Mouse (Mus musculus) thymus, adult 2 months (tissue): ENCODE measurements around the gene Gmcl1. TPM values are rescaled to one million over a fixed set of nuclear protein-coding genes. Genes with fewer than 3 reads are reported as not detected.

Experiments
- DNase-seq: peaks from one replicate; pipeline ENCODE4 v3.0.0; 2021
- H3K27ac ChIP-seq: fragments of 200-500 bp; 2 replicates; pipeline ENCODE4 v1.5.1; 2012; ENCODE audit warnings: low read length, control low read depth; ENCODE audit not compliant: control insufficient read depth, insufficient read depth
- H3K27me3 ChIP-seq: fragments of 200-500 bp; 2 replicates; pipeline ENCODE4 v1.6.1; 2012; ENCODE audit warnings: mild to moderate bottlenecking, low read length, moderate library complexity, mixed read lengths; ENCODE audit not compliant: control insufficient read depth, insufficient read depth
- H3K36me3 ChIP-seq: fragments of 200-500 bp; 2 replicates; pipeline ENCODE4 v1.6.1; 2012; ENCODE audit warnings: mild to moderate bottlenecking, low read length, moderate library complexity; ENCODE audit not compliant: control insufficient read depth, insufficient read depth
- H3K4me1 ChIP-seq: fragments of 200-500 bp; replicated peaks from 2 replicates; pipeline ENCODE4 v1.6.1; 2012; ENCODE audit warnings: low read length; ENCODE audit not compliant: control insufficient read depth, insufficient read depth
- H3K4me3 ChIP-seq: fragments of 200-500 bp; 2 replicates; pipeline ENCODE4 v1.5.1; 2012; ENCODE audit warnings: mild to moderate bottlenecking, low read length, control low read depth, moderate library complexity; ENCODE audit not compliant: control insufficient read depth, insufficient read depth
- CTCF ChIP-seq: fragments of 200-500 bp; IDR thresholded peaks from 2 replicates; pipeline ENCODE4 v1.5.1; 2012; ENCODE audit warnings: mild to moderate bottlenecking, control low read depth, low read length, moderate library complexity, borderline replicate concordance; ENCODE audit not compliant: control insufficient read depth, poor library complexity, insufficient read depth; ENCODE audit errors: extremely low read depth
- POLR2A ChIP-seq: fragments of 200-500 bp; IDR thresholded peaks from 2 replicates; pipeline ENCODE4 v1.6.1; 2012; ENCODE audit warnings: mild to moderate bottlenecking, low read length, control low read depth, moderate library complexity; ENCODE audit not compliant: control insufficient read depth, poor library complexity, insufficient read depth; ENCODE audit errors: extremely low read depth
- WGBS: fragments of 180-500 bp; shearing (Covaris S2); methylation state at CpG from one replicate; pipeline ENCODE4 v1.1.7; 2018; 5-methylcytosine and 5-hydroxymethylcytosine counted together
- polyA plus RNA-seq: library from polyadenylated mRNA; depleted of rRNA; stranded (reverse); fragments of >200 nt; gene quantifications from 2 replicates; pipeline ENCODE4 v1.2.3, GENCODE M21; 2012

Gene Gmcl1
- polyA plus RNA-seq, 1 experiment: 17.3 TPM

GRCm38 (mm10) chr6:86747171-86747570 lies 14.0 kb upstream of the Gmcl1 start:
- peak; percentile 44 for DNase-seq
- Histone ChIP-seq H3K4me3 (no peak overlapping the region), H3K27me3 (no peaks in the 10 kb centered on the region), H3K27ac (no peak overlapping the region), H3K36me3 (no peaks in the 10 kb centered on the region), H3K4me1 (no peaks in the 10 kb centered on the region)
- no peak for TF ChIP-seq POLR2A
- no peak for TF ChIP-seq CTCF

- TF ChIP-seq CTCF: no peak
- no peak for TF ChIP-seq POLR2A
- H3K36me3 ChIP-seq: no peaks in the 10 kb centered on the region
- no peaks in the 10 kb centered on the region for H3K27me3 ChIP-seq
- no peak overlapping the region for H3K27ac ChIP-seq
- no peak for DNase-seq
- 52% methylated on average over 3 of the region's 3 CpGs for WGBS
- no peak overlapping the region for H3K4me3 ChIP-seq
- H3K4me1 ChIP-seq: no peaks in the 10 kb centered on the region
These were observed 7.5 kb upstream of the Gmcl1 start for GRCm38 (mm10) chr6:86740652-86741051.

- no peaks in the 10 kb centered on the region for H3K27me3 ChIP-seq
- no peak for DNase-seq
- H3K27ac ChIP-seq: no peak overlapping the region
- no peaks in the 10 kb centered on the region for H3K36me3 ChIP-seq
- H3K4me1 ChIP-seq: 0 out of 2 replicates have a peak, but pooled peaks cover 1% of the 10 kb centered on the region
- H3K4me3 ChIP-seq: no peak overlapping the region
- TF ChIP-seq POLR2A (no peak), CTCF (no peak)
- WGBS: 93% methylated on average over 6 of the region's 6 CpGs
These were observed 3.6 kb upstream of the Gmcl1 start for GRCm38 (mm10) chr6:86736830-86737229.

GRCm38 (mm10) chr6:86736313-86736712 lies 3.1 kb upstream of the Gmcl1 start:
- Histone ChIP-seq H3K27me3 (no peaks in the 10 kb centered on the region), H3K4me3 (no peak overlapping the region), H3K36me3 (no peaks in the 10 kb centered on the region), H3K27ac (no peak overlapping the region), H3K4me1 (0 out of 2 replicates have a peak, but pooled peaks cover 2% of the 10 kb centered on the region)
- no peak for DNase-seq
- TF ChIP-seq CTCF: no peak
- TF ChIP-seq POLR2A: no peak
- 99% methylated on average over 4 of the region's 4 CpGs for WGBS

- no peaks in the 10 kb centered on the region for H3K27me3 ChIP-seq
- peak overlapping the region; percentile 73 for H3K4me3 ChIP-seq
- H3K27ac ChIP-seq: no peak overlapping the region
- TF ChIP-seq POLR2A: no peak
- TF ChIP-seq CTCF: no peak
- DNase-seq: peak; percentile 53
- 0 out of 2 replicates have a peak, but pooled peaks cover 2% of the 10 kb centered on the region for H3K4me1 ChIP-seq
- no peaks in the 10 kb centered on the region for H3K36me3 ChIP-seq
- WGBS: 1% methylated on average over 62 of the region's 62 CpGs
These were observed 658 bp downstream of the Gmcl1 start for GRCm38 (mm10) chr6:86732276-86733173.

- H3K27me3 ChIP-seq: no peaks in the 10 kb centered on the region
- DNase-seq: no peak
- H3K27ac ChIP-seq: no peak overlapping the region
- no peak for TF ChIP-seq CTCF
- TF ChIP-seq POLR2A: no peak
- 97% methylated on average over 5 of the region's 5 CpGs for WGBS
- no peaks in the 10 kb centered on the region for H3K36me3 ChIP-seq
- H3K4me3 ChIP-seq: no peak overlapping the region
- H3K4me1 ChIP-seq: 0 out of 2 replicates have a peak, but pooled peaks cover 2% of the 10 kb centered on the region
These were observed 4.5 kb downstream of the Gmcl1 start for GRCm38 (mm10) chr6:86728711-86729110.

- Histone ChIP-seq H3K27ac (no peak overlapping the region), H3K4me3 (no peak overlapping the region), H3K36me3 (no peaks in the 10 kb centered on the region; the same call in 1 of the 2 replicates), H3K27me3 (no peaks in the 10 kb centered on the region), H3K4me1 (no peaks in the 10 kb centered on the region)
- DNase-seq: no peak
- no peak for TF ChIP-seq CTCF
- no peak for TF ChIP-seq POLR2A
- 94% methylated on average over 3 of the region's 3 CpGs for WGBS
These were observed 11.2 kb downstream of the Gmcl1 start for GRCm38 (mm10) chr6:86721977-86722376.
